Mouse (Mus musculus) testis, adult 2 months (tissue): ENCODE data around the gene Abcc1. TPM values are rescaled to one million over a fixed set of nuclear protein-coding genes. Genes with fewer than 3 reads are reported as not detected.

ENCODE experiments used
- H3K27ac ChIP-seq: fragments of 200-500 bp; 2 replicates; pipeline ENCODE4 v1.5.1; 2012; ENCODE audit warnings: low read depth, low read length; ENCODE audit not compliant: control insufficient read depth, insufficient read depth
- H3K27me3 ChIP-seq: fragments of 200-500 bp; 2 replicates; pipeline ENCODE4 v1.6.1; 2012; ENCODE audit warnings: mild to moderate bottlenecking, low read length, moderate library complexity; ENCODE audit not compliant: control insufficient read depth, insufficient read depth
- H3K36me3 ChIP-seq: fragments of 200-500 bp; 2 replicates; pipeline ENCODE4 v1.6.1; 2012; ENCODE audit warnings: mild to moderate bottlenecking, low read length; ENCODE audit not compliant: control insufficient read depth, insufficient read depth
- H3K4me1 ChIP-seq: fragments of 200-500 bp; 2 replicates; pipeline ENCODE4 v1.6.1; 2012; ENCODE audit warnings: low read length; ENCODE audit not compliant: control insufficient read depth, insufficient read depth
- H3K4me3 ChIP-seq: fragments of 200-500 bp; 2 replicates; pipeline ENCODE4 v1.5.1; 2012; ENCODE audit warnings: low read depth, mild to moderate bottlenecking, low read length, moderate library complexity, mixed read lengths; ENCODE audit not compliant: control insufficient read depth
- CTCF ChIP-seq: fragments of 200-500 bp; IDR thresholded peaks from 2 replicates; pipeline ENCODE4 v1.5.1; 2012; ENCODE audit warnings: low read depth, mild to moderate bottlenecking, inconsistent platforms, low read length, moderate library complexity; ENCODE audit not compliant: control insufficient read depth, insufficient read depth, insufficient replicate concordance
- POLR2A ChIP-seq: fragments of 200-500 bp; IDR thresholded peaks from 2 replicates; pipeline ENCODE4 v1.6.1; 2012; ENCODE audit warnings: low read depth, mild to moderate bottlenecking, inconsistent platforms, low read length, moderate library complexity; ENCODE audit not compliant: control insufficient read depth
- polyA plus RNA-seq: library from polyadenylated mRNA; depleted of rRNA; stranded (reverse); fragments of >200 nt; gene quantifications from 2 replicates; pipeline ENCODE4 v1.2.3, GENCODE M21; 2012

Abcc1 gene
- polyA plus RNA-seq, 1 experiment: 31.1 TPM

DNA sequence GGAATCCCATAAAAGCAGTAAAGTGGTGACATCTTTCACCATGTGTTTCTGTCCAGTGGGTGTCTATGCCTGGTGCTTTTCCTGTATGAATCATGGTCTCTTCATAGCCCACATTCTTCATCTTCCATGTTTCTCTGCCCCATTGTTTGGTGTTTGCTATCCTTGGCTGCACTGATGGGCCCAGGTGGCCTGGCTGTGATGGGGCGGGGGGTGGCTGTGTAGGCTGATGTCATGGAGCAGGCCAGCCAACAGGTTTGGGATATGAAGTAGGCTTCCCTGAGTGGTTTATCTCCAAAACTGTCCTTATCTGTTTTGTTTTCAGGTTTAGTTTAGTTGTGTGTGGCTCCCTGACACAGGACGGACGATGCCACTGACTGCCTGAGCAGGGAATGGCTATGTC is 60.7 kb downstream of the Abcc1 start:
- Histone ChIP-seq H3K36me3 (no peaks in the 10 kb centered on the region), H3K4me3 (no peak overlapping the region), H3K27me3 (no peaks in the 10 kb centered on the region), H3K27ac (no peak overlapping the region), H3K4me1 (no peaks in the 10 kb centered on the region)
- TF ChIP-seq POLR2A (no peak), CTCF (no peak)

GRCm38 (mm10) chr16:14429371-14429770 is 68.0 kb downstream of the Abcc1 start:
- H3K27me3 ChIP-seq: no peaks in the 10 kb centered on the region
- no peaks in the 10 kb centered on the region for H3K4me1 ChIP-seq
- H3K27ac ChIP-seq: no peak overlapping the region
- TF ChIP-seq POLR2A (no peak), CTCF (no peak)
- no peaks in the 10 kb centered on the region for H3K36me3 ChIP-seq
- no peak overlapping the region for H3K4me3 ChIP-seq

- H3K27me3 ChIP-seq: no peaks in the 10 kb centered on the region
- no peaks in the 10 kb centered on the region for H3K4me1 ChIP-seq
- no peak overlapping the region for H3K27ac ChIP-seq
- no peak overlapping the region for H3K4me3 ChIP-seq
- no peaks in the 10 kb centered on the region for H3K36me3 ChIP-seq
- TF ChIP-seq CTCF (no peak), POLR2A (no peak)
Measured at GRCm38 (mm10) chr16:14432996-14433395, 71.6 kb downstream of the Abcc1 start.

GRCm38 (mm10) chr16:14435526-14435925 is 74.2 kb downstream of the Abcc1 start:
- H3K36me3 ChIP-seq: no peaks in the 10 kb centered on the region
- H3K27me3 ChIP-seq: no peaks in the 10 kb centered on the region
- H3K27ac ChIP-seq: no peak overlapping the region
- TF ChIP-seq POLR2A: no peak
- TF ChIP-seq CTCF: no peak
- H3K4me1 ChIP-seq: no peaks in the 10 kb centered on the region
- H3K4me3 ChIP-seq: no peak overlapping the region

DNA sequence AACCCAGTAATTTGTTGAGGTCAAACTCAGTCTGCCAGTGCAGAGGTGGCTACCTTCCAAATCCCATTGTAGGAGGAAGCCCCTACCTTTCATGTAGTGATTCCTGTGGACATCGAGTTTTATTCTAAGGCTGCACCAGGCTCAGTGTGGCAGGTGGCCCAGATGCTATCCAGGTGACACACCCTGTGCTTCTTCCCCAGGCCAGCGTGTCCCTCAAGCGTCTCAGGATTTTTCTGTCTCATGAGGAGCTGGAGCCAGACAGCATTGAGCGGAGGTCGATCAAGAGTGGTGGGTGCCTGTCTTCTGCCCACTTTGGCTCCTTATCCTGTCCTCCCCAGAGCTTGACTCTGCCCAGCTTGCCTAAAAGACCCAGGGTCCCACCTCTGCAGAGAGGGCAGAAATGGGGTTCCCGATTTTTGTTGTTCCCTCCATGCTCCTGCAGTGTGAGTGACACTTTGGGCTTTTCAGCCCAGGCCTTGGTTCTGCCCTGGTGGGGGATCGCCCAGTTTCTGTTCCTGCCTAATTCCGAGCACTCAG is 76.2 kb downstream of the Abcc1 start:
- no peaks in the 10 kb centered on the region for H3K4me1 ChIP-seq
- TF ChIP-seq CTCF (no peak), POLR2A (no peak)
- H3K36me3 ChIP-seq: no peaks in the 10 kb centered on the region
- no peak overlapping the region for H3K27ac ChIP-seq
- H3K27me3 ChIP-seq: no peaks in the 10 kb centered on the region
- no peak overlapping the region for H3K4me3 ChIP-seq

GRCm38 (mm10) chr16:14438561-14438960 is 77.2 kb downstream of the Abcc1 start:
- no peaks in the 10 kb centered on the region for H3K4me1 ChIP-seq
- no peaks in the 10 kb centered on the region for H3K36me3 ChIP-seq
- H3K27me3 ChIP-seq: no peaks in the 10 kb centered on the region
- TF ChIP-seq POLR2A (no peak), CTCF (no peak)
- no peak overlapping the region for H3K4me3 ChIP-seq
- H3K27ac ChIP-seq: no peak overlapping the region

GRCm38 (mm10) chr16:14439081-14439480 is 77.7 kb downstream of the Abcc1 start:
- Histone ChIP-seq H3K36me3 (no peaks in the 10 kb centered on the region), H3K27ac (no peak overlapping the region), H3K4me3 (no peak overlapping the region), H3K4me1 (no peaks in the 10 kb centered on the region), H3K27me3 (no peaks in the 10 kb centered on the region)
- TF ChIP-seq CTCF (no peak), POLR2A (no peak)
